Mouse (Mus musculus) cerebellum, adult 2 months (tissue): ENCODE measurements at regions not wholly inside any gene's neighbourhood (a gene's known extent, or its start where the extent isn't known, plus 50 kb on each side); places are given as distances from the start of the nearest gene placed in this dataset.

Source experiments
- CTCF ChIP-seq: fragments of 200-500 bp; IDR thresholded peaks from 2 replicates; pipeline ENCODE4 v1.5.1; 2011; ENCODE audit warnings: low read depth, mild to moderate bottlenecking, control low read depth, low read length, moderate library complexity, borderline replicate concordance; ENCODE audit not compliant: insufficient read depth
- POLR2A ChIP-seq: fragments of 200-500 bp; IDR thresholded peaks from 2 replicates; pipeline ENCODE4 v1.6.1; 2011; ENCODE audit warnings: low read length, control low read depth, borderline replicate concordance; ENCODE audit not compliant: insufficient read depth

DNA sequence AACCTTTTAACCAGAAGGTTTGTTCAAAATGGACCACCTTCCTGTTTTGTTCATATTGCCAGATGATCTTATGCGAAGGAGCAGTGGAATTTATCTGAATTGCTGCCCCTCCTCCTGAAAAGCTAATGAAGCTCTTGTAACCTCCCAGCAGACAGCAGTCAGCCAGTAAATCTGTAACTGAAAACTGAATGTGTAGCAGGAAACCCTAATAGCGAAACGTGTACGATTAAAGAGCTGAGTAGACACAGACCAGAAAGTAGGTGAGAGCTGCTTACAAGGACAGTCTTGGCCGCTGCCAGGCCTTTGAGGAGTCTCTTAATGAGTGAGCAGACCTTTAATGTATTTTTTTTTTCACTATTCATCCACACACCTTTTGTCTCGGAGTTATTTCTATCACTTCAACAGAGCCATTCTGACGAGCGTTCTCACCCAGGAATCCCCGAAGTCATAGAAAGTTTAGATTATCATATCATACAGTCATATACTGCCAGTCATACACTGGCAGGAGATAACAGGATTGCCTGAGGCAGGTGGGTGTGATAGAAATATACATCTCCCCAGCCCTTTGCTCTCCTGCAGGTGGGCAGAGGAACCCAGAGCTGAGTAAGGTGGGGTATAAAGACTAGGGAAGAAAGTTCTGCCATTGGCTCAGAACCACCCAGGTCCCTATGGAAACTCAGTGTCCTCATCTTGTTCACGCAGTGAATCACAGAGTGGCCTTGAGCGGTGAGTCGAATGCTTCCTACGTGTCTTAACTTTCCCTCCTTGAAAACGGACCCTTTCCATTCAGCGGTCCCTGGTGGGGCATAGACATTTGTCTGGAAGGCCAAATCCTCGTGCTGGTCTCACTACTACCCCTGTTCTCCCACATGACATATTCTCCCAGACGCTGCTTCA is 72.4 kb upstream of the Prep start:
- TF ChIP-seq CTCF (no peak), POLR2A (no peak)
